Mouse (Mus musculus): Measurements from ENCODE around the gene Scp2.

DNA sequence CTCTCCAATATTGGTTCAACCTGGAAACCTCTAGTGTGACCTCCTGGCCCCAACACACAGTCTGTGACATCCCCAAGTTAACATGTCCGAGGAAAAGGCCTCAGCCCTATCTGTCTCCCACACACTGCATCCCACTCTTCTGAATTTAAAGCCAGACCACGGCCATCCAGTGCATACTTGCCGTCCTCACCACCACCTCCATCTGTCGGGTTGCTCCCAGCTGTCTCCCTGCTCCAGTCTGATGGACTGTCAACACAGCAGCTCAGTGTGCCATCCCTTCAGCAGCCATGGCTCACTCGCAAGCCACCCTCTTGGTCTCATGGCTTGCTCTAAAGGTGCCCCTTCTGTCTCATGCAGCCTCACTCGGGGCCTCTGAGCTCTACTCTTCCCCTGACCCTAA is 149.1 kb downstream of the Scp2 start:
- TF ChIP-seq POLR2A (IDR thresholded peaks at IDR 0.05; ENCODE audit: control insufficient read depth, low read depth, low read length) (no peak), CTCF (IDR thresholded peaks at IDR 0.05; ENCODE audit: control insufficient read depth, insufficient read depth, insufficient replicate concordance, low read depth, low read length) (no peak)
